Mouse (Mus musculus): ENCODE data around the gene Tas2r138. TPM values are rescaled to one million over a fixed set of nuclear protein-coding genes. Genes with fewer than 3 reads are reported as not detected.

The Tas2r138 gene
- total RNA-seq (2012; rRNA removed) (not detected in 2 replicates), polyA plus RNA-seq (2012; ENCODE audit: insufficient read depth in 1 of 2, insufficient read length in 2 of 2, low read depth in 1 of 2, low replicate concordance in 2 of 2, missing spikeins in 1 of 2) (not detected)

DNA sequence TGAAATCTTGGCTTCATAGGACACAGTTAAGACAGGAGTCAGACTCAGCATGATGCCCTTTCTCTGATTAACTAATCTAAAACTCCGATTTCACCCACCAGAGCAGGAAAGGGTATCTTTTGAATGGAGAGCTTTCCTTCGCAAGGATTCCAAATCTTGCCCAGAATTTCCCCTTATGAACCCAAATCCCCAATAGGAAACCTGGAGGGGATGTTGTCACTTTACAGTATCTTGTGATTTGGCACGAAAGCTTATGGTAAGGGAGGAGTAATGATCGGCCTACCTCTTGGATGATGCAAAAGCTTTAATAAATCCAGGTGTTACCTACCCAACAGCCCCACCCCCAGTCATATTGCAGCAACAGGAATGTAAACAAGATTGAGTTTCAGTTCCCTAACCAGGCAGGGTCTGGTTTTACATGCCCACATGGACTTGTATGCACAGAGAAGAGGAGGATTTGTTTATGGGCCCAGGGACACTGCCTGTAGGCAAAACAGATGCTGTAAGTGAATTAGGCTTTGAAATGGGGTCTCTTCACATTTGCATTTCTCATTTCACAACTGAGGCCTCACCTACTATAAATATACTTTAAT is at the start of gene Tas2r138:
Gene Tas2r138, minus strand, starts transcription at position 51 of the 593 bp plus-strand sequence.
- Histone ChIP-seq H3K27me3 (ENCODE audit: control insufficient read depth in 1 of 2, insufficient read depth in 2 of 2, low read length in 2 of 2) (no peaks in the 10 kb centered on the region), H3K9me3 (replicated peaks; ENCODE audit: insufficient read depth, low read length) (no peaks in the 10 kb centered on the region), H3K4me1 (ENCODE audit: control insufficient read depth in 1 of 2, insufficient read depth in 2 of 2, low read length in 2 of 2) (no peaks in the 10 kb centered on the region), H3K4me3 (ENCODE audit: control insufficient read depth in 1 of 2, insufficient read depth in 1 of 2, low read depth in 2 of 2, low read length in 2 of 2) (no peak within 1 kb of the TSS), H3K27ac (ENCODE audit: control insufficient read depth, low read depth, low read length) (no peak within 1 kb of the TSS), H3K79me2 (ENCODE audit: control insufficient read depth, insufficient read depth, low read length, poor library complexity) (no peaks in the 10 kb centered on the region), H3K36me3 (ENCODE audit: control insufficient read depth in 1 of 2, insufficient read depth in 2 of 2, low read length in 2 of 2) (no peaks in the 10 kb centered on the region), H3K9ac (ENCODE audit: control insufficient read depth, low read depth, low read length, poor library complexity, severe bottlenecking) (no peak within 1 kb of the TSS)
- no peak for DNase-seq (ENCODE audit: low read depth, low spot score)
- TF ChIP-seq POLR2A (IDR thresholded peaks at IDR 0.05; ENCODE audit: control insufficient read depth in 1 of 2, insufficient read depth in 1 of 2, low read depth in 1 of 2, low read length in 2 of 2, poor library complexity in 1 of 2): no peak
- TF ChIP-seq KAT2A (conservative IDR thresholded peaks at IDR 0.05; ENCODE audit: low read depth, low read length): no peak
- TF ChIP-seq ETS1 (IDR thresholded peaks at IDR 0.05; ENCODE audit: low read depth, low read length): no peak
- no peak for TF ChIP-seq HCFC1 (IDR thresholded peaks at IDR 0.05; ENCODE audit: low read depth, low read length)
- no peak for TF ChIP-seq USF2 (IDR thresholded peaks at IDR 0.05; ENCODE audit: borderline replicate concordance in 1 of 2, insufficient read depth in 1 of 2, low read depth in 1 of 2, low read length in 2 of 2)
- no peak for TF ChIP-seq POLR2AphosphoS5 (IDR thresholded peaks at IDR 0.05; ENCODE audit: borderline replicate concordance, low read depth, low read length)
- TF ChIP-seq TCF12 (IDR thresholded peaks at IDR 0.05; ENCODE audit: low read depth, low read length): no peak
- TF ChIP-seq ZC3H11A (IDR thresholded peaks at IDR 0.05; ENCODE audit: low read depth, low read length): no peak
- TF ChIP-seq E2F4 (IDR thresholded peaks at IDR 0.05; ENCODE audit: borderline replicate concordance, low read depth, low read length): no peak
- no peak for TF ChIP-seq SIN3A (IDR thresholded peaks at IDR 0.05; ENCODE audit: low read length)
- no peak for TF ChIP-seq USF1 (IDR thresholded peaks at IDR 0.05; ENCODE audit: low read depth, low read length)
- TF ChIP-seq GABPA (IDR thresholded peaks at IDR 0.05; ENCODE audit: low read depth, low read length): no peak
- no peak for TF ChIP-seq ELF1 (IDR thresholded peaks at IDR 0.05; ENCODE audit: low read depth, low read length)
- TF ChIP-seq MAFK (IDR thresholded peaks at IDR 0.05; ENCODE audit: borderline replicate concordance, low read depth, low read length): no peak
- TF ChIP-seq MXI1 (IDR thresholded peaks at IDR 0.05; ENCODE audit: low read depth, low read length): no peak
- TF ChIP-seq EP300 (IDR thresholded peaks at IDR 0.05; ENCODE audit: low read depth in 1 of 2, low read length in 2 of 2): no peak
- no peak for TF ChIP-seq TBP (IDR thresholded peaks at IDR 0.05; ENCODE audit: low read depth, low read length)

DNA sequence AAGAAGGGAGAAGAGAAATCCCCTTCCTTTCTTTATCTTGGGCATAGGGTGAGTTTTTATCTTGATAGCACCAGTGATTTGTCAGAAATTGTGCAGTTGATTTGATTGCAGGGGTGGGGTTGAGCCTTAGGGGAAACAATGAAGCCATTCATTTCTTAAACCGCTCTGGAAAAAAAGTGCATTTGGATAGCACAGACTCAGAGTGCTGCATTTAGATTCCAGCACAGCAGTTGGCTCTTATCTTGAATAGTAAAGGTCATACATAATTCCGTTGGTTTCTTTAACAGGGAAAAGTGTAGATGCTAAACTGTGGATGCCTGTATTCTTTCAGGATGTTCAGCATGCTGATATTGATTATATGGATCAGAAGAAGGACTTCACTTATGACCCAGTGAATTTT is 47.8 kb upstream of the Tas2r138 start:
- TF ChIP-seq CHD1 (IDR thresholded peaks at IDR 0.05; ENCODE audit: low read depth, low read length) (no peak), E2F4 (IDR thresholded peaks at IDR 0.05; ENCODE audit: borderline replicate concordance, low read depth, low read length) (no peak), TBP (IDR thresholded peaks at IDR 0.05; ENCODE audit: low read depth, low read length) (no peak), POLR2AphosphoS2 (IDR thresholded peaks at IDR 0.05; ENCODE audit: low read length) (no peak), JUND (IDR thresholded peaks at IDR 0.05; ENCODE audit: low read depth, low read length) (no peak), RAD21 (IDR thresholded peaks at IDR 0.05; ENCODE audit: low read depth, low read length) (no peak), ZNF384 (IDR thresholded peaks at IDR 0.05; ENCODE audit: low read depth, low read length) (no peak), TAL1 (IDR thresholded peaks at IDR 0.05; ENCODE audit: low read length) (no peak), MYB (IDR thresholded peaks at IDR 0.05; ENCODE audit: low read depth, low read length) (no peak), KAT2A (conservative IDR thresholded peaks at IDR 0.05; ENCODE audit: low read depth, low read length) (no peak)
- no peak overlapping the region for H3K4me3 ChIP-seq (ENCODE audit: control insufficient read depth in 1 of 2, insufficient read depth in 1 of 2, low read depth in 2 of 2, low read length in 2 of 2)
- DNase-seq (ENCODE audit: low read depth, low spot score): no peak

More for the DNA sequence above, 47.8 kb upstream of the Tas2r138 start:
- Histone ChIP-seq H3K27me3 (ENCODE audit: control insufficient read depth in 1 of 2, insufficient read depth in 2 of 2, low read length in 2 of 2) (no peaks in the 10 kb centered on the region), H3K9ac (ENCODE audit: control insufficient read depth, low read depth, low read length, poor library complexity, severe bottlenecking) (no peak overlapping the region), H3K27ac (ENCODE audit: control insufficient read depth, low read depth, low read length) (no peak overlapping the region), H3K36me3 (ENCODE audit: control insufficient read depth in 1 of 2, insufficient read depth in 2 of 2, low read length in 2 of 2) (no peaks in the 10 kb centered on the region), H3K9me3 (replicated peaks; ENCODE audit: insufficient read depth, low read length) (no peaks in the 10 kb centered on the region), H3K79me2 (ENCODE audit: control insufficient read depth, insufficient read depth, low read length, poor library complexity) (no peaks in the 10 kb centered on the region), H3K4me1 (ENCODE audit: control insufficient read depth in 1 of 2, insufficient read depth in 2 of 2, low read length in 2 of 2) (no peaks in the 10 kb centered on the region)

Measured in MEL (cell line).